Mouse (Mus musculus) adrenal gland (tissue): ENCODE measurements around the gene Gm17267.
"Not testable (repeated sequence)": the region's sequence is repeated elsewhere in the genome, so short reads cannot be mapped to it uniquely, and the experiment has no call there.

Source experiments
- intact Hi-C: fragments of 180-260 bp; cut with DNase I; formaldehyde crosslinking; loops from one replicate; pipeline ENCODE4 v1.15.1; 2025
- long read RNA-seq, 2 experiments: library from polyadenylated mRNA; unstranded; transcript quantifications; one replicate each; pipeline ENCODE4 v2.0.0; 2020; ENCODE audit warnings: borderline replicate concordance in 1 of 2; ENCODE audit not compliant: insufficient replicate concordance in 1 of 2

The Gm17267 gene
- long read RNA-seq, experiment 1, result 0 reads
- long read RNA-seq, experiment 2, result 0 reads

DNA sequence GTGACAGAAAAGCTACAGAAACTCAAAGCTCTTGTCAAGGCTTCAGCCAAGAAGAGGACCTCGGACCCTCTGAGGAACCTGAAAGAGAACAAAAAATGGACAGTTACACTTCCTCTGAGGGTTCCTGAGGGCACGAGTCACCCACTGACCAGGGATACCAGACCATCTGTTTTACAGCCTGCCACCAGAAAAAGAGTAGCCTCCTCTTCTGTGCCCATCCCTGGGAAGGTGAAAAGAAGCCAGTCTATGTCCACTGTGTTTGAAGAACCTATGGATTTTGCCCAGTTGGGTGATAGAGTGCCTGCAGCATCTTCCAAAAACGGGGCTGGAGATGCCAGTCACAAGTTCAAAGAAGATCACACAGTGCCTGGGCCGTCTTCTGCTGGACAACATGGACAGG is at the start of gene Gm17267:
TSS of gene Gm17267 (plus strand) at position 301 of the 400 bp plus-strand sequence.
- intact Hi-C loops, result not testable (repeated sequence)
